Mouse (Mus musculus): ENCODE measurements around the gene Apc2. TPM values are rescaled to one million over a fixed set of nuclear protein-coding genes. Genes with fewer than 3 reads are reported as not detected.

Apc2 gene
- polyA plus RNA-seq, 1 experiment from 2014 or later: 8.7 TPM

GRCm38 (mm10) chr10:80351896-80352295 is 56.1 kb downstream of the Apc2 start:
- Histone ChIP-seq H3K4me3 (ENCODE audit: low read depth, low read length) (no peak overlapping the region), H3K4me2 (replicated peaks; ENCODE audit: low read depth, low read length) (no peak overlapping the region), H3K9ac (replicated peaks; ENCODE audit: low read depth, low read length) (no peak overlapping the region), H3K27ac (ENCODE audit: low read length) (no peak overlapping the region), H3K4me1 (ENCODE audit: control insufficient read depth, insufficient read depth, low read length) (peaks cover 29% of the 10 kb centered on the region; the same call in 1 of the 2 replicates), H3K36me3 (ENCODE audit: control insufficient read depth, insufficient read depth, low read length) (no peaks in the 10 kb centered on the region), H3K27me3 (ENCODE audit: control insufficient read depth, insufficient read depth, low read length) (peaks cover 52% of the 10 kb centered on the region), H3K9me3 (ENCODE audit: control insufficient read depth, low read depth, low read length) (no peaks in the 10 kb centered on the region)
- WGBS: 28% methylated on average over 11 of the region's 11 CpGs
- ATAC-seq (ENCODE audit: insufficient number of reproducible peaks, insufficient read depth, low FRiP score, low read depth): no peak

- peaks cover 28% of the 10 kb centered on the region; the same call in 1 of the 2 replicates for H3K4me1 ChIP-seq (ENCODE audit: control insufficient read depth, insufficient read depth, low read length)
- H3K36me3 ChIP-seq (ENCODE audit: control insufficient read depth, insufficient read depth, low read length): no peaks in the 10 kb centered on the region
- H3K27ac ChIP-seq (ENCODE audit: low read length): no peak overlapping the region
- H3K4me2 ChIP-seq (replicated peaks; ENCODE audit: low read depth, low read length): no peak overlapping the region
- WGBS: 61% methylated on average over 8 of the region's 8 CpGs
- no peaks in the 10 kb centered on the region for H3K9me3 ChIP-seq (ENCODE audit: control insufficient read depth, low read depth, low read length)
- H3K9ac ChIP-seq (replicated peaks; ENCODE audit: low read depth, low read length): no peak overlapping the region
- peaks cover 54% of the 10 kb centered on the region for H3K27me3 ChIP-seq (ENCODE audit: control insufficient read depth, insufficient read depth, low read length)
- no peak overlapping the region for H3K4me3 ChIP-seq (ENCODE audit: low read depth, low read length)
- ATAC-seq (ENCODE audit: insufficient number of reproducible peaks, insufficient read depth, low FRiP score, low read depth): no peak
Observed at GRCm38 (mm10) chr10:80352727-80353126, 57.0 kb downstream of the Apc2 start.

- Histone ChIP-seq H3K9ac (replicated peaks; ENCODE audit: low read depth, low read length) (no peak overlapping the region), H3K27me3 (ENCODE audit: control insufficient read depth, insufficient read depth, low read length) (peaks cover 48% of the 10 kb centered on the region), H3K27ac (ENCODE audit: low read length) (no peak overlapping the region), H3K36me3 (ENCODE audit: control insufficient read depth, insufficient read depth, low read length) (no peaks in the 10 kb centered on the region), H3K4me3 (ENCODE audit: low read depth, low read length) (no peak overlapping the region), H3K9me3 (ENCODE audit: control insufficient read depth, low read depth, low read length) (no peaks in the 10 kb centered on the region), H3K4me1 (ENCODE audit: control insufficient read depth, insufficient read depth, low read length) (peaks cover 9% of the 10 kb centered on the region; the same call in 1 of the 2 replicates), H3K4me2 (replicated peaks; ENCODE audit: low read depth, low read length) (no peak overlapping the region)
- ATAC-seq (ENCODE audit: insufficient number of reproducible peaks, insufficient read depth, low FRiP score, low read depth): no peak
- WGBS: 12% methylated on average over 9 of the region's 9 CpGs
Observed at GRCm38 (mm10) chr10:80355431-80355830, 59.7 kb downstream of the Apc2 start.

GRCm38 (mm10) chr10:80356001-80356682 is 60.4 kb downstream of the Apc2 start, which contains the start of gene Plk5:
Gene Plk5 (plus strand): TSS chr10:80356459.
- Histone ChIP-seq H3K4me1 (ENCODE audit: control insufficient read depth, insufficient read depth, low read length) (peaks cover 9% of the 10 kb centered on the region; the same call in 1 of the 2 replicates), H3K36me3 (ENCODE audit: control insufficient read depth, insufficient read depth, low read length) (no peaks in the 10 kb centered on the region), H3K9ac (replicated peaks; ENCODE audit: low read depth, low read length) (no peak within 1 kb of the TSS), H3K4me3 (ENCODE audit: low read depth, low read length) (peak within 1 kb of the TSS; percentile 31), H3K9me3 (ENCODE audit: control insufficient read depth, low read depth, low read length) (no peaks in the 10 kb centered on the region), H3K4me2 (replicated peaks; ENCODE audit: low read depth, low read length) (peak within 1 kb of the TSS; percentile 47), H3K27ac (ENCODE audit: low read length) (no peak within 1 kb of the TSS), H3K27me3 (ENCODE audit: control insufficient read depth, insufficient read depth, low read length) (peaks cover 48% of the 10 kb centered on the region)
- no peak for ATAC-seq (ENCODE audit: insufficient number of reproducible peaks, insufficient read depth, low FRiP score, low read depth)
- WGBS: 1% methylated on average over 51 of the region's 53 CpGs

GRCm38 (mm10) chr10:80356737-80357136 is 61.0 kb downstream of the Apc2 start:
- Histone ChIP-seq H3K36me3 (ENCODE audit: control insufficient read depth, insufficient read depth, low read length) (no peaks in the 10 kb centered on the region), H3K4me3 (ENCODE audit: low read depth, low read length) (peak overlapping the region; percentile 31), H3K27me3 (ENCODE audit: control insufficient read depth, insufficient read depth, low read length) (peaks cover 48% of the 10 kb centered on the region), H3K4me1 (ENCODE audit: control insufficient read depth, insufficient read depth, low read length) (peaks cover 9% of the 10 kb centered on the region; the same call in 1 of the 2 replicates), H3K4me2 (replicated peaks; ENCODE audit: low read depth, low read length) (peak overlapping the region; percentile 47), H3K9ac (replicated peaks; ENCODE audit: low read depth, low read length) (no peak overlapping the region), H3K27ac (ENCODE audit: low read length) (no peak overlapping the region), H3K9me3 (ENCODE audit: control insufficient read depth, low read depth, low read length) (no peaks in the 10 kb centered on the region)
- ATAC-seq (ENCODE audit: insufficient number of reproducible peaks, insufficient read depth, low FRiP score, low read depth): no peak
- 3% methylated on average over 34 of the region's 34 CpGs for WGBS

GRCm38 (mm10) chr10:80357336-80357735 is 61.6 kb downstream of the Apc2 start:
- 0 out of 2 replicates have a peak, but pooled peaks have one; percentile 3 for ATAC-seq (ENCODE audit: insufficient number of reproducible peaks, insufficient read depth, low FRiP score, low read depth)
- 30% methylated on average over 7 of the region's 7 CpGs for WGBS

GRCm38 (mm10) chr10:80357994-80358639 is 62.3 kb downstream of the Apc2 start:
- Histone ChIP-seq H3K9me3 (ENCODE audit: control insufficient read depth, low read depth, low read length) (no peaks in the 10 kb centered on the region), H3K4me2 (replicated peaks; ENCODE audit: low read depth, low read length) (peak overlapping the region; percentile 35), H3K4me3 (ENCODE audit: low read depth, low read length) (0 out of 2 replicates have a peak overlapping the region, but pooled peaks have one; percentile 12), H3K27ac (ENCODE audit: low read length) (no peak overlapping the region), H3K9ac (replicated peaks; ENCODE audit: low read depth, low read length) (no peak overlapping the region), H3K4me1 (ENCODE audit: control insufficient read depth, insufficient read depth, low read length) (peaks cover 9% of the 10 kb centered on the region; the same call in 1 of the 2 replicates), H3K36me3 (ENCODE audit: control insufficient read depth, insufficient read depth, low read length) (no peaks in the 10 kb centered on the region), H3K27me3 (ENCODE audit: control insufficient read depth, insufficient read depth, low read length) (peaks cover 40% of the 10 kb centered on the region)
- ATAC-seq (ENCODE audit: insufficient number of reproducible peaks, insufficient read depth, low FRiP score, low read depth): peak; percentile 26
- 6% methylated on average over 31 of the region's 31 CpGs for WGBS

More at GRCm38 (mm10) chr10:80357336-80357735, 61.6 kb downstream of the Apc2 start:
- Histone ChIP-seq H3K4me2 (replicated peaks; ENCODE audit: low read depth, low read length) (peak overlapping the region; percentile 35), H3K36me3 (ENCODE audit: control insufficient read depth, insufficient read depth, low read length) (no peaks in the 10 kb centered on the region), H3K4me1 (ENCODE audit: control insufficient read depth, insufficient read depth, low read length) (peaks cover 9% of the 10 kb centered on the region; the same call in 1 of the 2 replicates), H3K9me3 (ENCODE audit: control insufficient read depth, low read depth, low read length) (no peaks in the 10 kb centered on the region), H3K4me3 (ENCODE audit: low read depth, low read length) (peak overlapping the region; percentile 12; the same call in 1 of the 2 replicates), H3K27me3 (ENCODE audit: control insufficient read depth, insufficient read depth, low read length) (peaks cover 47% of the 10 kb centered on the region), H3K27ac (ENCODE audit: low read length) (no peak overlapping the region), H3K9ac (replicated peaks; ENCODE audit: low read depth, low read length) (no peak overlapping the region)

GRCm38 (mm10) chr10:80363734-80364133 is 68.0 kb downstream of the Apc2 start:
- no peak overlapping the region for H3K4me3 ChIP-seq (ENCODE audit: low read depth, low read length)
- no peak overlapping the region for H3K4me2 ChIP-seq (replicated peaks; ENCODE audit: low read depth, low read length)
- no peaks in the 10 kb centered on the region for H3K4me1 ChIP-seq (ENCODE audit: control insufficient read depth, insufficient read depth, low read length)
- no peak overlapping the region for H3K27ac ChIP-seq (ENCODE audit: low read length)
- WGBS: 32% methylated on average over 6 of the region's 6 CpGs
- 0 out of 2 replicates have a peak, but pooled peaks cover under 1% of the 10 kb centered on the region for H3K27me3 ChIP-seq (ENCODE audit: control insufficient read depth, insufficient read depth, low read length)
- ATAC-seq (ENCODE audit: insufficient number of reproducible peaks, insufficient read depth, low FRiP score, low read depth): no peak
- no peaks in the 10 kb centered on the region for H3K9me3 ChIP-seq (ENCODE audit: control insufficient read depth, low read depth, low read length)
- no peaks in the 10 kb centered on the region for H3K36me3 ChIP-seq (ENCODE audit: control insufficient read depth, insufficient read depth, low read length)
- no peak overlapping the region for H3K9ac ChIP-seq (replicated peaks; ENCODE audit: low read depth, low read length)
